Mouse (Mus musculus) spleen, adult 18-20 months (tissue): ENCODE measurements around the gene Ston2.
"Not testable (repeated sequence)": the region's sequence is repeated elsewhere in the genome, so short reads cannot be mapped to it uniquely, and the experiment has no call there.

ENCODE experiments used
- DNase-seq, 2 experiments: peaks; one replicate each; pipeline ENCODE4 v3.0.0; 2022; ENCODE audit warnings: mixed read lengths in 2 of 2

The Ston2 gene

DNA sequence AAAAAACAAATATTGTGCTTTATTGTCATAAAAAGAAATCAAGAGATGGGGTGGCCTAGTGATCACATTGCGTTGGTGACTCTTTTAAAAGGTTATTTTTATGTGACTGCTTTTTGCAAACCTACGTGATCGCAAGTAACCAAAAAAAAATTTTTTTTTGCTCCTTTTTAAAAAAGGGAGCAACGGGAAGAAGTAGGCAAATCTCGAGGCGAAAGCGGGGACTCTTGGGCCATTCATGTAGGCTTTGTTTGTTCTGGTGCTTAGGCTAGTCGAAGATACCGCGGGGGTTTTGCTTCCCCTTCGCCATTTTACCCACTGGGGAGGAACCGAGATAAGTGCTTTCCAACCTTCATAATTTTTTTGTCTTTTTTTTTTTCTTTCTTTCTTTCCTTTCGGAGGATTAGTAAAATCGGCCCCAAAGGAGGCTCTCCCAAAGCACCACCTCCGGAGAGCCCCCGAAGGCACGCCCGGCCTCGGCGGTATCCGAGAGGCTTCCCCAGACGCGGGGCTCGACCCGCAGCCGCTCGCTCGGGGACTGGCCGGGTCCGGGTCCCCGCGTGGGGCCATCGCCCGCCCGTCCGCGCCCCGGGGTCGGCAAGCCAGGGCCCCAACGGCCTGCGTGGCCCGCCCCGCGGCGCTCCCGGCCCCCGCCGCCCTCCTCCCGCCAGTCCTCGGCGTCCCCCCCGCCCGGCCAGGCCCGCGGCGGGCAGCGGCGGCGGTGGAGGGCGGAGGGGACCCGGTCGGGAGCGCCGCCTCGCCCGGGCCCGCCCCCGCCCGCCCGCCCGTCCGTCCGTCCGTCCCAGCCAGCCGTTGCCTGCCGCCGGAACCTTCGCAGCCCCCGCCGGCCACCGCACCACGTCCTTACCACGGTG lies 199.3 kb downstream of the Ston2 start:
- peak; percentile 57 to 65 for DNase-seq

GRCm38 (mm10) chr12:91588176-91588669 lies 200.0 kb downstream of the Ston2 start:
- peak; percentile 83 to 84 for DNase-seq

DNA sequence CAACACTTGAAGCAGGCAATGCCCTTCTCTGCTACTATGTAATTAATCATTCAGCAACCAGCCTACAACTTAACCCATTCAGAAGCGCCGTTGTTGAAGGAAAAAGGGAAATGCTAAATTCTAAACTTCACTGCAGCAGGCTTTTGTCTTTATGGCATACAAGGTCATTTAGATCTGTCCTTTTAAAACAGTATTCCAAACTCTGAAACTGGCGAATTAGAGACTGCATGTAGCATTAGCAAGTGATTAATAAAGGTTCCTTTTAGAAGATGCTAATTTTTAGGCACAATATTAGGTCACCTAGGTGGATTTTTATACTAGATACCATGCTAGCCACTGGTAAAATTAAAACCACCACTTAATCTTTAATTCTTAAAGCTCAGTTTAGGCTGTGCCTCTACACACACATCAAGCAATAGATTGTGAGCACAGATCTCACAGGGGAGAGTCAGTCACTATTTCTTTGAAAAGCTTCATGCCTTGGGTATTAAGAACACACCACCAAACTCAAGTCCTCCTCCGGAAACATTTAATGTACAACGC lies 200.6 kb downstream of the Ston2 start:
- no peak for DNase-seq

DNA sequence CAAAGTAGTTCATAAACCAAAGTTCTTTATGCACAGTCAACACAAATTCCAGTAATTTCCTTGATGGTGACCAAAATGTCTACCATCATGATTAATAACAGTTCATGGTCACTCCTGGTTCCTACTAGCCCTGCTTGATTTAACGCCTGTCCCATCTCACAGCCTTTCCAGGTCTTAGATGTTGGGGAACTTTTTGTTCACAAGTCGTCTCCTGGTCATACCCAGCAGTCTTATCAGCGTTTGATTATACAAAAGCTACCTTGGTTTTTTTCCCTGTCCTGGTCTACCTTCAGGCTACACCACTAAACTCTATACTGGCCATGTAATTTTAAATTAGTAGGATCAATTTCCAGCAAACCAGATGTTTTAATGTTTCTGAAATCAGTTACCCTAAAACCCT lies 201.1 kb downstream of the Ston2 start:
- DNase-seq = no peak

DNA sequence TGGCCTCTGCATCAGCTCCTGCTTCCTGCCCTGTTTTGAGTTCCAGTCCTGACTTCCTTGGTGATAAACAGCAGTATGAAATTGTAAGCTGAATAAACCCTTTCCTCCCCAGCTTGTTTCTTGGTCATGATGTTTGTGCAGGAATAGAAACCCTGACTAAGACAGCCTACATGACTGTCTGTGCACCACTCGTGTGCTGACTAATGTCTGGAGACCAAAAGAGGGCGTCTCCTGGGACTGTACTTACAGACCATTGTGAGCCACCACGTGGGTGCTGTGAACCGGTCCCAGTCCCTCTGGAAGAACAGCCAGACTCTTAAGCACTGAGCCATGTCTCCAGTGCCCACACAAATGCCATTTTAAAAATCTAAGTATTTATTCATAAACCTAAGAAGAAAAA lies 202.4 kb downstream of the Ston2 start:
- DNase-seq = not testable (repeated sequence)

DNA sequence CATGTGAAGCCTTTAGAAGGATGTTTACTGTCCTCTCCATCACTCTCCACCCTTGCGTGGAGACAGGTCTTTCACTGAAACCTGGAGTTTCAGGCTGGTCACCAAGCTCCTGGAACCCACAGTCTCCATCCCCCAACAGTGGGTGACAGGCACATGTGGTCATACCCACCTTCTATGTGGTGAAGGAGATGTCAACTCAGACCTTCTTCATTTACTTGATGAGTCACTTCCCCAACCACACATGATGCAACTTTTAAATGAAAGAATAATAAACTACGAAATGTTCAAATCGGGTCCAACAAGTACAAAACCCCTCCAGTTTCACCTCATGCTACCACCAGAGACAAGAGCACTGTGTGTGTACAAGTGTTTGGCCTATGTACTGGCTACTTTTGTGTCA lies 203.0 kb downstream of the Ston2 start:
- no peak for DNase-seq

DNA sequence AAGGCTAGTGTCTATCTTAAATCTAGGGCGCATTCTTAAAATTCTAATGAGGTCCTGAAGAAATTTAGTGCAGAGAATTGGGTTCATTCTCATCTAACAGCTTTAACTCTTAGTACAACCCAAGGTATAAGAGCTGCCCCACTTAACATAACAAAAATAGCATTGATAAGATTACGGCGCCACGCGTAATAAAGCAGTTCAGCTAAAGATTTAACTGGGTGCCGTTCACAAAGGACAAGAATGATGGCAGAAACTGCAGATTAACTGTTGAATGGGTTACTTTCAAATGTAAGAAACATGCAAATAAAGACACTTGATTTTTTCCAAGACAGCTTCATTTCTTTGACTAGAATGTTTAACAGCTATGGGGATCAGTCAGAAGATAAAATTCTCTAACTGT lies 204.8 kb downstream of the Ston2 start:
- no peak for DNase-seq
